Mouse (Mus musculus) frontal cortex, adult 2 months (tissue): Measurements from ENCODE around the gene Ndufs2. TPM values are rescaled to one million over a fixed set of nuclear protein-coding genes. Genes with fewer than 3 reads are reported as not detected.
"Not testable (repeated sequence)": the region's sequence is repeated elsewhere in the genome, so short reads cannot be mapped to it uniquely, and the experiment has no call there.

Experiments
- DNase-seq, 2 experiments: peaks; one replicate each; pipeline ENCODE4 v3.0.0; 2022; ENCODE audit warnings: low spot score in 1 of 2; ENCODE audit errors: extremely low spot score in 1 of 2
- polyA plus RNA-seq: library from polyadenylated mRNA; depleted of rRNA; stranded (reverse); fragments of >200 nt; gene quantifications from 2 replicates; pipeline ENCODE4 v1.2.3, GENCODE M21; 2012

Gene Ndufs2
- polyA plus RNA-seq, 1 experiment = 212 TPM

- DNase-seq = peak in 1 of 2 experiments; percentile 83
Observed at GRCm38 (mm10) chr1:171256937-171257548, 5.9 kb upstream of the Ndufs2 start.

GRCm38 (mm10) chr1:171256095-171256818 lies 5.1 kb upstream of the Ndufs2 start:
- no peak for DNase-seq

GRCm38 (mm10) chr1:171252415-171252814 lies 1.2 kb upstream of the Ndufs2 start:
- DNase-seq = no peak

- DNase-seq = no peak
Observed at GRCm38 (mm10) chr1:171251594-171252324, 571 bp upstream of the Ndufs2 start.

GRCm38 (mm10) chr1:171249913-171250600 lies 1.1 kb downstream of the Ndufs2 start, which contains the start of gene Adamts4:
TSS of gene Adamts4 (plus strand) at chr1:171250421.
- DNase-seq = peak in 1 of 2 experiments; percentile 65

GRCm38 (mm10) chr1:171248386-171249226 lies 2.6 kb downstream of the Ndufs2 start:
- peak in 1 of 2 experiments; percentile 27 for DNase-seq

- no peak for DNase-seq
Observed at GRCm38 (mm10) chr1:171247916-171248315, 3.3 kb downstream of the Ndufs2 start.

GRCm38 (mm10) chr1:171247453-171247841 lies 3.7 kb downstream of the Ndufs2 start:
- no peak for DNase-seq

- peak; percentile 98 to 99 for DNase-seq
Observed at GRCm38 (mm10) chr1:171246709-171247452, 4.3 kb downstream of the Ndufs2 start.

GRCm38 (mm10) chr1:171245353-171245752 lies 5.8 kb downstream of the Ndufs2 start:
- no peak for DNase-seq

GRCm38 (mm10) chr1:171241952-171242351 lies 9.2 kb downstream of the Ndufs2 start:
- DNase-seq = not testable (repeated sequence)

GRCm38 (mm10) chr1:171240911-171241310 lies 10.3 kb downstream of the Ndufs2 start:
- DNase-seq = no peak

- DNase-seq = no peak
Observed at GRCm38 (mm10) chr1:171239992-171240744, 11.0 kb downstream of the Ndufs2 start.

GRCm38 (mm10) chr1:171238463-171238862 lies 12.7 kb downstream of the Ndufs2 start:
- DNase-seq = peak in 1 of 2 experiments; percentile 57

GRCm38 (mm10) chr1:171237438-171237837 lies 13.8 kb downstream of the Ndufs2 start:
- no peak for DNase-seq

GRCm38 (mm10) chr1:171235791-171236190 lies 15.4 kb downstream of the Ndufs2 start:
- DNase-seq = no peak

- no peak for DNase-seq
Observed at GRCm38 (mm10) chr1:171234538-171234937, 16.6 kb downstream of the Ndufs2 start.

GRCm38 (mm10) chr1:171234126-171234525 lies 17.1 kb downstream of the Ndufs2 start, which contains the start of gene Fcer1g:
TSS of gene Fcer1g (minus strand) at chr1:171234365.
- no peak for DNase-seq
